Mouse (Mus musculus): Measurements from ENCODE around the gene Cxcl16. TPM values are rescaled to one million over a fixed set of nuclear protein-coding genes. Genes with fewer than 3 reads are reported as not detected.
A peak's percentile ranks its signal among the peaks of the same experiment; 100 is the strongest.
"Not testable (repeated sequence)": the region's sequence is repeated elsewhere in the genome, so short reads cannot be mapped to it uniquely, and the experiment has no call there.

Cxcl16 gene
- total RNA-seq (2015) (0.84 and 1.9 TPM in 2 replicates), total RNA-seq (2017) (1.2 and 1.7 TPM in 2 replicates)

GRCm38 (mm10) chr11:70459601-70460101 is at the start of gene Cxcl16:
Gene Cxcl16, minus strand, starts transcription at chr11:70459984.
- ATAC-seq (ENCODE audit: poor library complexity, severe bottlenecking) = peak; percentile 43

- no peak for ATAC-seq (ENCODE audit: poor library complexity, severe bottlenecking)
These were observed 47.3 kb upstream of the Cxcl16 start for GRCm38 (mm10) chr11:70506962-70507515.

GRCm38 (mm10) chr11:70506385-70506784 is 46.6 kb upstream of the Cxcl16 start:
- ATAC-seq (ENCODE audit: poor library complexity, severe bottlenecking) = peak; percentile 77

GRCm38 (mm10) chr11:70504970-70505369 is 45.2 kb upstream of the Cxcl16 start, which contains the start of gene Tm4sf5:
Gene Tm4sf5, plus strand, starts transcription at chr11:70505244.
- ATAC-seq (ENCODE audit: poor library complexity, severe bottlenecking) = no peak

GRCm38 (mm10) chr11:70502018-70502417 is 42.2 kb upstream of the Cxcl16 start:
- no peak for ATAC-seq (ENCODE audit: poor library complexity, severe bottlenecking)

GRCm38 (mm10) chr11:70500476-70500812 is 40.7 kb upstream of the Cxcl16 start:
- ATAC-seq (ENCODE audit: poor library complexity, severe bottlenecking) = no peak

- no peak for ATAC-seq (ENCODE audit: poor library complexity, severe bottlenecking)
These were observed 40.0 kb upstream of the Cxcl16 start for GRCm38 (mm10) chr11:70499566-70500475.

- peak; percentile 95 for ATAC-seq (ENCODE audit: poor library complexity, severe bottlenecking)
These were observed 29.9 kb upstream of the Cxcl16 start for GRCm38 (mm10) chr11:70489684-70490083.

- no peak for ATAC-seq (ENCODE audit: poor library complexity, severe bottlenecking)
These were observed 29.4 kb upstream of the Cxcl16 start for GRCm38 (mm10) chr11:70489138-70489537.

GRCm38 (mm10) chr11:70487816-70488215 is 28.0 kb upstream of the Cxcl16 start:
- ATAC-seq (ENCODE audit: poor library complexity, severe bottlenecking) = no peak

- ATAC-seq (ENCODE audit: poor library complexity, severe bottlenecking) = no peak
These were observed 25.7 kb upstream of the Cxcl16 start for GRCm38 (mm10) chr11:70485498-70485897.

- no peak for ATAC-seq (ENCODE audit: poor library complexity, severe bottlenecking)
These were observed 15.2 kb upstream of the Cxcl16 start for GRCm38 (mm10) chr11:70474872-70475534.

- not testable (repeated sequence) for ATAC-seq (ENCODE audit: poor library complexity, severe bottlenecking)
These were observed 13.5 kb upstream of the Cxcl16 start for GRCm38 (mm10) chr11:70473291-70473690.

GRCm38 (mm10) chr11:70472716-70473115 is 12.9 kb upstream of the Cxcl16 start:
- ATAC-seq (ENCODE audit: poor library complexity, severe bottlenecking) = no peak

- no peak for ATAC-seq (ENCODE audit: poor library complexity, severe bottlenecking)
These were observed 10.0 kb upstream of the Cxcl16 start for GRCm38 (mm10) chr11:70469764-70470163.

- peak; percentile 57 for ATAC-seq (ENCODE audit: poor library complexity, severe bottlenecking)
These were observed 8.3 kb upstream of the Cxcl16 start for GRCm38 (mm10) chr11:70467902-70468619.

- ATAC-seq (ENCODE audit: poor library complexity, severe bottlenecking) = no peak
These were observed 6.0 kb upstream of the Cxcl16 start for GRCm38 (mm10) chr11:70465824-70466223.

- no peak for ATAC-seq (ENCODE audit: poor library complexity, severe bottlenecking)
These were observed 5.4 kb upstream of the Cxcl16 start for GRCm38 (mm10) chr11:70465211-70465610.

- ATAC-seq (ENCODE audit: poor library complexity, severe bottlenecking) = no peak
These were observed 4.2 kb upstream of the Cxcl16 start for GRCm38 (mm10) chr11:70463970-70464369.

GRCm38 (mm10) chr11:70458688-70459600 is 840 bp downstream of the Cxcl16 start, which contains the start of gene Zmynd15:
Gene Zmynd15, plus strand, starts transcription at chr11:70459433.
- no peak for ATAC-seq (ENCODE audit: poor library complexity, severe bottlenecking)
